8 mouse cellular contexts compared by ENCODE assay signal in the genomic region with DNA sequence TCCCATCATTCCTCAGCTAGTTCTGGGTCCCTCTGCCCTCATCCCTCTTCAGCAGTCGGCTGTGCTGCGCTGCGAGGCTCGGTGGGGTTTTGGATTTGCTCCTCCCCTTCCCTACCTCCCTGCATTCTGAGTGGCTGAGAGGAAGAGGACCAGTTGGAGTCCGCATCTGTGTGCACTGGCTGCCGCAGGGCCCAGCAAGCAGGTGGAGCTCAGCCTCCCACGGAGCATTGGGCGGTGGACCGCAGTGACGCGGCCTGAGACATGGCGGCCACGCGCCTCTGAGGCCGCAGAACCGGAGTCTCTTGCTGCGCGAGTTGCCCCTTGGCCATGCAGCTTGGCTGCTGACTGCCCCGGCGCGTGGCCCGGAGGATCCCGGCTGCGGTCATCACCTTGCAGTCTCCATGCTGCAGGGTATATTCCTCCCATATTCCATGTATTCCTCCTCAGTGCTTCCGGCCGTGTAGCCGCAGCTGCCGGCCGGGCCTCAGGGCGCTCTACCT. TPM values are rescaled to one million over a fixed set of nuclear protein-coding genes. Genes with fewer than 3 reads are reported as not detected.
DNase-seq lines count a peak whose midpoint lies in the region; ATAC-seq and TF ChIP-seq lines count a peak whose summit lies in the region.

A gene (plus strand): TSS at position 54 of the 500 bp plus-strand sequence.

- WGBS in forebrain, embryonic 13.5 days, result 0% methylated on average over 30 of the region's 30 CpGs
- WGBS in large intestine, adult 2 months, result under 1% methylated on average over 30 of the region's 30 CpGs
- WGBS in liver, embryonic 16.5 days (ENCODE audit: insufficient replicate concordance), result under 1% methylated on average over 30 of the region's 30 CpGs
- under 1% methylated on average over 30 of the region's 30 CpGs for WGBS in neural tube, embryonic 13.5 days

- intact Hi-C loops in heart, postnatal 10 days (cut with DNase I), result no loop called here

- peak within 1 kb of the TSS; percentile 67 for H3K9ac ChIP-seq in ES-Bruce4 (ENCODE audit: low read depth, poor library complexity, severe bottlenecking)
- H3K9ac ChIP-seq in forebrain, embryonic 13.5 days, result peak within 1 kb of the TSS; percentile 83
- H3K9ac ChIP-seq in liver, embryonic 16.5 days (ENCODE audit: low read depth, low read length), result peak within 1 kb of the TSS; percentile 43
- peak within 1 kb of the TSS; percentile 85 for H3K9ac ChIP-seq in neural tube, embryonic 13.5 days

- H3K27ac ChIP-seq in ES-Bruce4 (ENCODE audit: insufficient read depth, low read length), result no peak within 1 kb of the TSS
- peak within 1 kb of the TSS; percentile 84 for H3K27ac ChIP-seq in forebrain, embryonic 13.5 days
- H3K27ac ChIP-seq in liver, embryonic 16.5 days (ENCODE audit: low read length), result no peak within 1 kb of the TSS
- peak within 1 kb of the TSS; percentile 94 for H3K27ac ChIP-seq in neural tube, embryonic 13.5 days (replicated peaks)
- H3K27ac ChIP-seq in testis, adult 2 months (ENCODE audit: control insufficient read depth, insufficient read depth, low read depth, low read length), result no peak within 1 kb of the TSS

- no peaks in the 10 kb centered on the region for H3K27me3 ChIP-seq in ES-Bruce4 (ENCODE audit: control insufficient read depth, insufficient read depth, low read length, poor library complexity, severe bottlenecking)
- no peaks in the 10 kb centered on the region for H3K27me3 ChIP-seq in forebrain, embryonic 13.5 days
- H3K27me3 ChIP-seq in liver, embryonic 16.5 days (ENCODE audit: control insufficient read depth, insufficient read depth, low read depth, low read length), result no peaks in the 10 kb centered on the region
- no peaks in the 10 kb centered on the region for H3K27me3 ChIP-seq in neural tube, embryonic 13.5 days
- no peaks in the 10 kb centered on the region for H3K27me3 ChIP-seq in testis, adult 2 months (ENCODE audit: control insufficient read depth, insufficient read depth, low read length)

- TF ChIP-seq POLR2A in ES-Bruce4 (IDR thresholded peaks at IDR 0.05; ENCODE audit: insufficient read depth, low read length), result peak; percentile 60
- TF ChIP-seq POLR2A in testis, adult 2 months (IDR thresholded peaks at IDR 0.05; ENCODE audit: control insufficient read depth, low read depth, low read length), result no peak; the same call in 1 of the 2 replicates

- H3K9me3 ChIP-seq in ES-Bruce4 (replicated peaks; ENCODE audit: control insufficient read depth, insufficient read depth, low read length, poor library complexity, severe bottlenecking), result no peaks in the 10 kb centered on the region
- H3K9me3 ChIP-seq in forebrain, embryonic 13.5 days (replicated peaks), result no peaks in the 10 kb centered on the region
- H3K9me3 ChIP-seq in liver, embryonic 16.5 days (replicated peaks; ENCODE audit: control insufficient read depth, low read length), result no peaks in the 10 kb centered on the region
- no peaks in the 10 kb centered on the region for H3K9me3 ChIP-seq in neural tube, embryonic 13.5 days

- H3K36me3 ChIP-seq in ES-Bruce4 (ENCODE audit: control insufficient read depth, insufficient read depth, low read length, poor library complexity, severe bottlenecking), result no peaks in the 10 kb centered on the region
- H3K36me3 ChIP-seq in forebrain, embryonic 13.5 days (ENCODE audit: poor library complexity, severe bottlenecking), result no peaks in the 10 kb centered on the region
- H3K36me3 ChIP-seq in liver, embryonic 16.5 days (ENCODE audit: control insufficient read depth, insufficient read depth), result no peaks in the 10 kb centered on the region
- no peaks in the 10 kb centered on the region for H3K36me3 ChIP-seq in neural tube, embryonic 13.5 days
- no peaks in the 10 kb centered on the region for H3K36me3 ChIP-seq in testis, adult 2 months (ENCODE audit: control insufficient read depth, insufficient read depth, low read length)

- H3K4me1 ChIP-seq in ES-Bruce4 (ENCODE audit: control insufficient read depth, insufficient read depth, low read length), result no peaks in the 10 kb centered on the region
- peaks cover 10% of the 10 kb centered on the region for H3K4me1 ChIP-seq in forebrain, embryonic 13.5 days
- H3K4me1 ChIP-seq in liver, embryonic 16.5 days (ENCODE audit: control insufficient read depth, low read depth, low read length), result no peaks in the 10 kb centered on the region; the same call in 1 of the 2 replicates
- peaks cover 15% of the 10 kb centered on the region for H3K4me1 ChIP-seq in neural tube, embryonic 13.5 days (replicated peaks)
- peaks cover 5% of the 10 kb centered on the region for H3K4me1 ChIP-seq in testis, adult 2 months (ENCODE audit: control insufficient read depth, insufficient read depth, low read length)

- H3K4me3 ChIP-seq in ES-Bruce4 (ENCODE audit: low read depth, low read length), result peak within 1 kb of the TSS; percentile 78
- peak within 1 kb of the TSS; percentile 75 for H3K4me3 ChIP-seq in forebrain, embryonic 13.5 days
- H3K4me3 ChIP-seq in liver, embryonic 16.5 days (ENCODE audit: low read depth, low read length), result peak within 1 kb of the TSS; percentile 67
- H3K4me3 ChIP-seq in neural tube, embryonic 13.5 days, result peak within 1 kb of the TSS; percentile 79
- peak within 1 kb of the TSS; percentile 86 for H3K4me3 ChIP-seq in testis, adult 2 months (ENCODE audit: control insufficient read depth, low read depth, low read length)

- peak; percentile 56 to 68 for DNase-seq in heart, postnatal 10 days
- DNase-seq in large intestine, adult 2 months (ENCODE audit: low read depth, low spot score), result peak; percentile 31

- peak; percentile 98 for ATAC-seq in cerebellum, adult (ENCODE audit: insufficient number of reproducible peaks, low FRiP score, low TSS enrichment)
- peak; percentile 100 for ATAC-seq in forebrain, embryonic 13.5 days
- peak; percentile 90 for ATAC-seq in liver, embryonic 16.5 days (ENCODE audit: low read depth)
- peak; percentile 100 for ATAC-seq in neural tube, embryonic 13.5 days (ENCODE audit: low read depth)

- no peak for TF ChIP-seq CTCF in ES-Bruce4 (IDR thresholded peaks at IDR 0.05; ENCODE audit: low read depth, low read length)
- no peak for TF ChIP-seq CTCF in testis, adult 2 months (IDR thresholded peaks at IDR 0.05; ENCODE audit: control insufficient read depth, insufficient read depth, insufficient replicate concordance, low read depth, low read length)

- no peak for TF ChIP-seq EP300 in ES-Bruce4 (IDR thresholded peaks at IDR 0.05; ENCODE audit: insufficient read depth, low read depth, low read length)

- H3K4me2 ChIP-seq in forebrain, embryonic 13.5 days, result peak within 1 kb of the TSS; percentile 65
- peak within 1 kb of the TSS; percentile 85 for H3K4me2 ChIP-seq in liver, embryonic 16.5 days (ENCODE audit: low read depth, low read length)
- peak within 1 kb of the TSS; percentile 77 for H3K4me2 ChIP-seq in neural tube, embryonic 13.5 days

RNA-seq across cellular contexts. Expression of the gene that starts here (rescaled TPM):
- 8.0 and 8.5 TPM in 2 replicates for polyA plus RNA-seq in ES-Bruce4 (2011; ENCODE audit: insufficient read depth, insufficient read length, low read depth, missing spikeins)
- polyA plus RNA-seq in forebrain, embryonic 13.5 days (2015; fragmentation: Nextera tagmentation; extraction: Ambion mirVana), result 29.6 and 33.8 TPM in 2 replicates
- 1 to 10 TPM; 2.6 to 2.9 TPM for total RNA-seq in heart, postnatal 10 days (2021)
- 0.49 and 1.5 TPM in 2 replicates for polyA plus RNA-seq in large intestine, adult 2 months (2012; rRNA removed)
- polyA plus RNA-seq in liver, embryonic 16.5 days (2015; fragmentation: Nextera tagmentation; extraction: Ambion mirVana), result 0.36 and 0.44 TPM in 2 replicates
- polyA plus RNA-seq in neural tube, embryonic 13.5 days (2015; fragmentation: Nextera tagmentation; extraction: Ambion mirVana), result 36.4 and 37.6 TPM in 2 replicates
- polyA plus RNA-seq in testis, adult 2 months (2012; rRNA removed), result 1.3 and 2.2 TPM in 2 replicates

Comparison
In these comparisons a context has a peak if more than half of its experiments do, and no peak if none do; other contexts are left out.
1. Peak in ATAC-seq, H3K4me3 ChIP-seq, H3K9ac ChIP-seq and H3K4me2 ChIP-seq in liver, embryonic 16.5 days; RNA of the gene not detected or under 1 TPM.
2. H3K27ac ChIP-seq: peak in forebrain, embryonic 13.5 days (single experiment) and neural tube, embryonic 13.5 days (single experiment); none in ES-Bruce4 (single experiment), liver, embryonic 16.5 days (single experiment) and testis, adult 2 months (single experiment).
3. Peak in every context shown above with its lines, with median percentiles within 50 percentile points of each other: H3K4me3 ChIP-seq, H3K9ac ChIP-seq, ATAC-seq and H3K4me2 ChIP-seq.